Mouse (Mus musculus) testis, postnatal 10 days (tissue): ENCODE data around the gene Stk10.

Source experiments
- DNase-seq: peaks from one replicate; pipeline ENCODE4 v3.0.0; 2021; ENCODE audit warnings: low spot score

Stk10 gene

DNA sequence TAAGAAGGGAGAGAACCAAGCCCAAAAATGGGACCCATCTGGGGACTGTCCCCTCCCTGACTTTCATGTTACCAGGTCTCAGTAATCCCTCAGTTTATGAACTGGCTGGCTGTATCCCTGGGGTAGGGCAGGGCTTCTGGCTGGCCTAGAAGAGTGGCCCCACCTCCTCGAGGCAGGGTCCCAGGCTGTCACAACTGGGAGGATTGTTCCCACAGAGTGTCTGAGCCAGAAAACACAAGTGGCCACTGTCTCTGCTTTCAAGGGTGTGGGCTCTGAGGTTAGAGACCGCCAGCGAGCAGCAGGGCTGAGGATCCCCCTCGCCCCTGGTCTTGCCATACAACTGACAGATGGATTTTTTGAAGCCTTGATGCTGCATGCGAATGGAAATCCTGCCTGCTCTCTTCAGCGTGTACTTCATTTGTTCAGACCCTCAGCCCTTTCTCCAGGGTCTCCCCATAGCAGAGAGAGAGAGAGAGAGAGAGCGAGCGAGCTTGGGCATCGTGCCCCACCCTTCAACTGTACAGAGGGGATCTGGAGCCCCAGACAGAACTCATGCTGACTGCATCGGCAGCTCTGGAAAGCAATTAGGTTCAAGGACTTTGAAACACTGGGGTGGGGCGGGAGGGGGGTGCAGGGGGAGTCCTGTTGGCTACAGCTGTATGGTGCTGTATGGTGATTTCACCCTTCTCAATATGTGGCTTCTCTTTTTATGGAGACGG is 18.6 kb downstream of the Stk10 start:
- DNase-seq = no peak

DNA sequence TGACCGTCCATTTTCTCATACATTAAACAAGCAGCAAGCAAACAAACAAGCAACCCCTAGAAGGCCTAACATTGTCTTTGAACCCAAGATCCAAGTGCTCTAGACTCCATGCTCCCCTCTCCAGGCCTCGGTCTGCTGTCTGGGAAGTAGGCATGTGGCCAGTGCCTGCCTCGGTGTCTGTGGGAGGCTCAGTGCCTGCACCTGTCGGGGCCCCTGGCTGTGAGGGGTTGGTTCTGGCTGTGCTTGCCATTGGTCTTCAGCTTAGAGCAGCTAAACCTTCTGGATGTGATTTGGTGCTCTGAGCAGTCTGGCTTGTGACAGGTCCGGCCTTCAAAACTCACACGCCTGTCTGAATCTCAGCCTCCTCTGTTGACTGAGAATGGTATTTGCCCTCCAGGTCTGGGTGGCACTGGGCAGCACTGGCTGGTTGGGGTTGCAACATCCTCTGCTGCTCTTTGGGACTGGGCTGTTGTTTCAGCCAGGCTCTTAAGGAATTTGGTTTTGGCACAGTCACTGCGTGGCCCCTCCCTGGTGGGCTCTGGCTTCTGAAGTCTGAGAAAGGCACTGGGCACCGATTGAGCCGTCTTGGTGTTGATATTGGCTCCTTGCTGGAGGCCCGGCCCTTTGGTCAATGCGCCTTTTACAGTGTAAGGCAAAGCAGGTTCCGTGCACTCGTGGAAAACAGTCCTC is 19.4 kb downstream of the Stk10 start:
- no peak for DNase-seq

DNA sequence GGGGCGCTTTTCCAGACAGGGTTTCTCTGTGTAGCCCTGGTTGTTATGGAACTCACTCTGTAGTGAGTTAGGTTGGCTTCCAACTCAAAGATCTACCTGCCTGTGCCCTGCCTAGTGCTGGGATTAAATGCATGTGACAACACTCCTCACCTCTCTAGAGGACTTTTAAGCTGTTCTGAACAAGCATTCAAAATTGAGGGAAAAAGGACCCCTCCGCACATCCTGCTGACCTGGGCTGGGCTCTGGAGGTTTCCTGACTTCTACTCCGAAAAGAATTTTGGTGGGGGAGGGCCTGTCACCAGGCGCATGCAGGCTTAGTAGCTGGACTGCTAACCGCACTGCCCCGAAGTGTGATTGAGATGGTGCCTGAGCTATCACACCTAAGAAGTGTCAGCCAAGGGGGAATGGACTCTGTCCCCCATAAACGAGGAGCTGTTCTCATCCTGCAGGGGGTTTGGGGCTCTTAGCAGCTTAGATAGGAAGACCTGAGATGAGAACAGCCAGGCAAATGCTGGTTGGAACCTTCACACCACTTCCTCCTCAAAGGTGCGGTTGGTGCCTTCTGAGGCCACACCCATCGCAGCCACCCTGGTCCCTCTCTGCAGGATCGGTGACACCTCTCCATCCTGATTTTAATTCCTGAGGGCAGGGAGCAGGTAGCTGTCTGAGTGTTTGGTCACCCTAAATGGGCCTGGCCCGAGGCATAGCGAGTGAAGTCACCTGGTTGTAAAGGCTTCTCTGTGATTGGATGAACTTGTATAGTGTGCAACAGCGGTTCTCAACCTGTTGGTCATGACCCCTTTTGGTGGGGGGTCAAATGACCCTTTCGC is 20.4 kb downstream of the Stk10 start:
- DNase-seq = no peak

DNA sequence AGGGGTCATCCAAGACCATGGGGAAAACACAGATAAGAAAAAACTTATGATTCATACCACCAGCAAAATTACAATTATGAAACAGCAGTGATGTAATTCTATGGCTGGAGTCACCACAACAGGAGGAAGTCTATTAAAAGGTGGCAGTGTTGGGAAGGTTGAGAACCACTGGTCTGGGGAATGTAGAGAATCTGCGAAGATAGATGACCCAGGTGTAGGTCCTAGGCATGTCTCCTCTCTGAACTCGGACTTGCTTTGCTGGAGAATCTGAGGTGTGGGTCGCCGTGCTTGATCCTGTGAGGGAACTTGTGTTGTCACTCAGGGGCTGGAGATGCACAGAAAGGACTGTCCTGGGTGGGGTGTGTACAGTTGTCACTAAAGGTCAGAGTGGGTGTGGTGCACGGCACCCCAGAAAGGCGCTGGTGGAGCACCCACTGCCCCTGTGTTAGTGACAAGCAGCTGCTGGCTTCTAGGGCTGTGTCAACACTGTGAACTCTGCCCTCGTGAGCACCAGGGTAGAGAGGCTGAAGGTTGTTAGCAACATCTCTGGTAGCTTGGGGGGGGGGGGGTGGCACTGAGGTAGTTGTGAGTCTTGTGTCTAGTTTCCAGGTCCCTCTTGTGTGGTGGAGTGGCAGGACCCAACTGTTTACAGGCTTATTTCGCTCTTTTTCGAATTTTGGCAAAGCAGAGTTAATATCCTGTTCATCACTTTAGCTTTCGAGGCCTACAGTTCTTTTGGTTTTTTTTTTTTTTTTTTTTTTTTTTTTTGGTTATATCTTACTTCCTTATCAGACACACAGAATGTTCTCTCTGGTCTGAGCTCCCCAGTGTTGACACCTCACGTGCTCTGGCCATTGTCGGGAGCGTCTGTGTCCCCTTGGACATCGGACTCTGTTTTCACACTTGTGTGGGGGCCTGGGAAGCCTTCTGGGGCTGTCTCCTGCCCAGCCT is 21.3 kb downstream of the Stk10 start:
- DNase-seq = no peak

DNA sequence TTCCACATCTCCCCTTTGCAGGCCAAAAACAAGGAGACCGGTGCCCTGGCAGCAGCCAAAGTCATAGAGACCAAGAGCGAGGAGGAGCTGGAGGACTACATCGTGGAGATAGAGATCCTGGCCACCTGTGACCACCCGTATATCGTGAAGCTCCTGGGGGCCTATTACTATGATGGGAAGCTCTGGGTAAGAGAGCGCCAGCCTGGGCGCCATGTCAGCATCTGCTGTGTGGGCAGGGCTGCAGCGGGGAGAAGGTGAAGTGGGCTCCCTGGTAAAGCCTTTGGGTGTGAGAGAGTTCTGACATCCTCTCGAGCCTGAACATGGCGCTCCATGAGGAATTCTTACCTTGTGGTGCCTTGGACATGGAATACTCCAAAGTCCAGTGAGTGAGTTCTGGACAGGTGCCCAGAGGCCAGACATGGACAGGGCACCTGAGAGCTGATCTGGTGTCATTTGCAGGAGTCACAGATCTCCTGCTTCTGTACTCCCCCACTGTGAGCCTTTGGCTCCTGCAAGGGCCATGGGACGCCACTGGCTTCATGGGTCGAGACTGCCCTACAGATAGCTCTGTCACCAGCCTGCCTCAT is 22.1 kb downstream of the Stk10 start:
- DNase-seq = no peak

DNA sequence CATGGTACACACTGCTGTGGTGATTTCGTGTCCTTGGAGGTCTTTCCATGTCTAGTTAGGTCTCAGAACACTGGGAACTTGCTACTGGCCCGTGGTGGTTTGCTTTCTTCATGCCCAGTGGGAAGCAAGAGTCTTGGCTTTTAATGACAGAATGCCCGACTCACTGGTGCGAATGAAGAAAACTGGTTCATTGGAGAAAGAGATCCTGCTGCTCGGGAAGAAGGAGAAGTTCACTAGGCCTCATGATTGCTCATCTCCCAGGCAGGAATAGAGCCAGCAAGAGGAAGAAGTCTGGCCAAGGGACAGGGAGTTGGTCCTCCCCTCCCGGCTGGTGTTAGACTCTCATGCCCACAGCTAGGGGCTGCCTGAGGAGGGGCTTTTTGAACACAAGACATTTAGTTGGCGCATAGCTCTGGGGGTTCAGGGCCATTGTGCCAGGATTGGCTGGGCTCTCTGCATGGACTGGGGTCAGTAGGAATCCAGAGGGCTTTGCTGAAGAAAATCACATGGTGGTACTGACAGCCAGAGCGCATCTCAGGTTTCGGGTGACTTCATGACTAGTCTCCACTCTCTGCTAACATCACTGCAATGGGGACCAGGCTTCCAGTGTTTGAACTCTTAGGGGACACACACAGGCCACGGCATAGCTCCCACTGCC is 23.4 kb downstream of the Stk10 start:
- DNase-seq = no peak

DNA sequence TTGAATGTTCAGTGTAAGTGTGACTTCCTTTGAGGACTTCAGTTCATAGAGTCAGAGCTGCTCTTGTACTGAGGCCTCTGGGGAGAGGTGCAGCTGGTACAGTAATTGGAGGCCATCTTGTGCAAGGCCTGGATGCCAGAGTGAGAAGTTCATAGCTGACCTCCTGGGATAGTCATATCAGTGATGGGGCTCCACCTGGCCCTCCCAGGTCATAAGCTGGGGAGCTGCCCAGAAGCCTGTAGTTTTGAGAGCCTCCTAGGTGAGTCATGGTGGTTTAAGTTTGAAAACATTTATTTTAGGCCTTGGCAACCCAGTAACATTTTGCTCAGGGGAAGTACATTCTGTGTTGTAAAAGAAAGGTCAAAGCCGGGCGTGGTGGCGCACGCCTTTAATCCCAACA is 24.9 kb downstream of the Stk10 start:
- DNase-seq = no peak

DNA sequence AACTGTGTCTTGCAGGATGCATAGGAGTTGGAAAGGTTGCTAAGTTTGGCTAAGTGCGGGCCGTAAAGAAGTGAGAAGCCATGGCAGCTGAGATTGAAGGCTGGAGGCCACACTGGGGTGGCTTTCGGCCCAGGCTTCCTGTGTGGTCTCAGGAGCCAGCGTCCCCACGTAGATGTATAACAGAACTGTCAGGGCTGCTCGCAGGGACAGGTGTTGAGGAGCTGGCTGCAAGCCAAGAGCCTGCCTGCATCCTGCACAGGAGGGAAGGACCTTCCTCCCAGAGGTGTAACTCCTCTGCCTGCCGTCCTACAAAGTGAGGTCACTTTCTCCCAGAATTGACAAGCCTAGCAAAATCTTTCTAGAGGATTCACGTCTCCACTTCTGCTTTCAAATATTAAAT is 25.6 kb downstream of the Stk10 start:
- no peak for DNase-seq

DNA sequence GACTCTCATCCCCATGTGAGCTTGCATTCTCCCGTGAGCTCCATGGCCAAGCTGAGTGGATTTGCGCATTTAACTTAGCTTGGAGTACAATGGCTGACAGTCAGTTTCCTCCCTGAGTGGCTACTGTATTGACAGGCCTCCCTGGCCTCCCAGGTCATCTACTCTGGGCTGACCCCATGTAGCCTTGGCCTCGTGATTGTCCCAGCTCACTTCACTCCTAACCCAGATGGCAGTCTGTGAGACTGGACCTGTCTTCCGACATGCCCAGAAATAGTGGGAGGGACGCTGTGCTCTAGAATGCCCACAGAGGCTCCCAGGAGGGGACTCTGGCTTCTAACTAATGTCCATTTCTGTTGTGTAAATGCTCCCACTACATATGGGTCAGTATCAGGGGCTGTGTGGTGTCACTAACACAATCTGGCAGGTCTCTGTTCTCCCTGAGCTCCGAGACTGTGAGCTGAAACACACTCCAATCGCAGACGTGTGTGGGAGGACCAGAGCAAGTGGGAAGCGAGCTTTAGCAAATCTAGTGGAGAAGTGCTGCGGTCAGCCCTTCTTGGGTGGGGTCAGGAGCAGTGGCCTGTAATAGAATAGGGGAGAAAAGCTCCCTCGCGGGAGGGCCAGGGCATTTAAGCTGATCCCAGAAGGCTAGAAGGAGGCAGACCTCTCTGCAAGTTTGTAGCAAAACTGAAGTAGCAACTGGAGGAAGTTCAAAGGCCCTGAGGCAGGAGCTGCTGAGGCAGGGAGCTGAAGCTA is 27.1 kb downstream of the Stk10 start:
- no peak for DNase-seq

DNA sequence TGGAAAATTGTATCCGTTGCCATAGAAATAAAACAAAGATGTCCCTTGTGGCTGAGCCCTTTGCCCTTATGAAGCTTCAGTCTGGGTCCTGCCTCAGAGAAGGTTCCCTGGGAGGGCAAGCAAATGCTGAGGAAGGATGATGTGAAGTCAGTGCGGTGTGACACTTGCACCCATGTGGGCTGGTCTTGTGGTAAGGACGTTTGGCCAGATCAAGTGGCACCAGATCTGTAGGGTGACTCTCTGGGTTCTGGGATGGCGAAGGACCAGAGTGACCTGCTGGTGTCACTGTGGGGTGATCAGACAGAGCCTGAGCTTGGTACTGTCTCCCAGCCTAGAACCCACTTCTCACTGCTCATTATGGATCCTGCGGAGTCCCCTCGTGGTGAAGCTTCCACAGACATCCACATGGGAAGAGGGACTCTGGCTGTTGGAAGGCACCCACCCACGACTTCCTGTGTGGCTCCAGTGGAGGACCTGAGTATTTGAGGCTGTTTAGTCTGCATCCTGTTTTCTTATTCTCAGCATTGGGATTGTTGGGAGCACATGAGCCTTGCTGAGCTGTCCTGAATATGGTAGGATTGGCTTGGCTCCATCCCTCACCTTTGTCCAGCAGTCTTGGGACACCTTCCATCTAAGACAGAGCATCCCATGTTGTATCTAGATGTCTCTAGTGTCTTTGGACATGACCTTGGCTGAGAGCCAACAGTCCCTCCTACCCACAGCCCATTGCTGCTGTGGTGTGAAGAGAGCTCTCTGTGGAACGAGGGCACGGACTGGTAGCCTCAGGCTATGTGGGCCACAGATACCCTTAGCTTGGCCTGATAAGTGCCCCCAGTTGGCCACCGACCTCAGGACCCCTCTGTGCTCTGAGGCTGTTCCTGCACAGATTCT is 28.6 kb downstream of the Stk10 start:
- DNase-seq = no peak

DNA sequence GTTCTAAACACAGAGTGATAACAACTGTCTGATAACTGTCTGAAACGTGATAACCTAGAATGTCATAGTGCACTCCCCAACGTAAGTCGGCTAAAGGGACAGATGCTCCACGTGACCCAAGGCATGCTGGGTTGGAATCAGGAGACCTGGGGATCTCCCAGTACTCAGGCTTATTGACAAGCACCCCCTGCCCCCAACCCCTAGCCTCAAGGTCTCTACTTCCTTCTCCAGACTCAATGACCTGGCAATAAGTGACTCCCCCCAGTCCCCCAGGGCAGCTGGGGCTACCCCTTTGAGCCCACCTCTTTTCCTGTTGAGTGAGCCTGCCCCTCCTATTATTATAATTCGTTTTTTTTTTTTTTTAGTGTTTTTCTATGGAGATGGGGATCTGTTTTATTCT is 29.6 kb downstream of the Stk10 start:
- DNase-seq = no peak

DNA sequence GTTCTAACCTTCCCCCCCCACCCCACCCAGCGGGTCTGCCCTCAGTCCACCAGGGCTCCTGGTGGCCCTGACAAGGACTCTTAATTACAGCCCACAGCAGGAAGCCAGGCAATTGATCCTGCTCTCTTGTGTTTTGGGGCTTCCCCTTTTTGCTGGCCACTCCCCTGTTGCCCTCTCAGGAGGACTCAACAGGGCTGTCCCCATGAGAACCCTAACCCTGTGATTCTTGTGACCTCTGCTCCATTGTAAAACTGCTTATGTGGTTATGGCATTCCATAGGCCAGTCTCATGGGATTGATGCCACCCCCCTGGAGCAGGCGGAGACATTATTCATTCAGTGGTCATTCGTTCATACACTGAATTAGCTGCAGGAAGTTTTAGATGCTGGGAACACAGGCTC is 30.6 kb downstream of the Stk10 start:
- DNase-seq = no peak

DNA sequence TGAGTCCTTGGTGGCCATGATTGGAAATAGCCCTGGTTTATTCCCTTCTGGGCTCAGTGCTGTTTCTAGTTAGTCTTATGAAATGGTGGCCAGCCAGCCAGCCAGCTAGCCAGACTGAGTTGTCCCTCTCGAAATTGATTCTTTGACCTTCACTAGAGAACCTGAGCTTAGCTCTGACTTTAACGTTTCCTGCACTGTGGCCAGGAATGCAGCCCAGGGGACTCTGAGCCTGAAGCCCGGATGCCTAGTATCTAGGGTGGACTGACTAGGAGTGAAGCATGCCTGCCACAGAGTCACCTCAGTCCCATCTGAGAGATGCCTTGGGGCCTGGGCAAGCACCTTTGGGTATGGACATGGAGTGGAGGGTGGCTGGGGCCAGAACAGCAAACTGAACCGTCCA is 31.5 kb downstream of the Stk10 start:
- no peak for DNase-seq

DNA sequence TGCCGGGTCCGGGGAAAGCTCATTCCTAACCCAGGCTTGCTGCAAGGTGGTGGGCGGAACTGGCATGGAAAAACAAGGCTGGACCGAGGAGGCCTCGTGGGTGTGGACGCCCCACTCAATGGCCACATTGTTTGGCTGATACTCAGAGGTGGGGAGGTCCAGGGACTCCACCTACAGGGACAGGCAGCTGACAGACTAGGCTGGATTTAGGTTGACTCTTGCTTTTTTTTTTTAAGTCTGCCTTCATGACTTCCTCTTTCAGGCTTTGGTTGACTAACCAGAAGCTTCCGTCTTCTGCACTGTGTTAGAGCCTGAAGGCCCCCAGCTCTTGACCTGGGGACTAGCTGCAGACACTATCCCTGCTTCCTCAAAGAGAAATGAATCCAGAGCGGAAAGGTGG is 32.0 kb downstream of the Stk10 start:
- no peak for DNase-seq

DNA sequence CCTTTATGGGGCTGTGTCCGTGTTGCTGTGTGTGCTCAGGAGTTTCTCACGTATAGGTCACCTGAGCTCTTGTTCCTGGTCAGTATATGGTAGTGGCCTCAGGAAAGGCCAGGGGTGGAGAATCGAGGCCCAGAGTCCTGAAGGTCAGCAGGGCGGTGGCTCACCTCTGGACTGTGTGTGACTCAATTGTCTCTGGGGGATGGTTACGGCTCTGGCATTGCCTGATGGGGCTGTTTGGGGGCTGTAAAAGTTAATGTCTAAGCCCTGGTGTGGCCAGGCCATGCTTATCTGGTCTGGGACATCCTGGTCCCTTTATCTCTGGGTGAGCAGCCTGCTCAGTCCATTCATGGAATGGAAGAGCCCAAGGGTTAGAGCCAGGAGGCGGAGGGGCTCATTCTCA is 33.1 kb downstream of the Stk10 start:
- DNase-seq = no peak

DNA sequence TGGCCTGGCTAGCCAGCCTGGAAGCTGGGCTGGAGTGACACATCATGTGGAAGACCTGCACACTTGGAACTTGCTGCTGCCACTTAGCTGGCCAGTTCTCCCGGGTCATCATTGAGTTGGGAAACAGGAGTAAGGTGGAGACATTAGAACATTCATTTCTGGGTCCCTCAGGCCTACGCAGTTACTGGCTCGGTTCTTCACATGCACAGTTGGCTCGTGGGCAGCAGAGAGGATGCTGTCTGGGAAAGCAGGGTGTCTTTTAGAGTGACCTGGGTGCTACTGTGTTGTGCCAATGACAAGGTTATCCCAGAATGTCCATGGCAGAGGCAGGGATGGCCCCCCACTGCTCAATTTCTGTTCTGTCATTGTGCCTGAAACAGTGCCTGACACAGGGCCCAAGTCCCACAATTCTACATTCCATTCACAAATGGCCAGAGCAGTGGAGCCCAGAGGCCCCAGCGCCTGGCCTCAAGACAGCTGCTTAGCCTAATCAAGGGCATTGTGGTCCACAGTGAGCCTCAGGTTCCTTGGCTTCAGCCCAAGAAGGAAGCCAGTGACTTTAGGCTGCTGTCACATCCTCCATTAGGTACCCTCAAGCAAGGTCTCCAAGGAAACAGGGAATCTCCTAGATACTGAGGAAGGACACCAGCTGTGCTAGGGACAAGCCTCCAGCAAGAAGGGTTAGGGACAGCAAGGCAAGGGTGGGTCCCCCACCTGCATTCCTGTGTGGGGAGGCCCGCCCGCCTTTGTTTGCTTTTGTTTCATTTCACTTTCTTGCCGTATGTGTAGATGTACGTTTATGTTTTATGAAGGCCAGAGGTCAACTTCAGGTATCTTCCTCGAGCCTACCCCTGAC is 34.1 kb downstream of the Stk10 start:
- DNase-seq = no peak

DNA sequence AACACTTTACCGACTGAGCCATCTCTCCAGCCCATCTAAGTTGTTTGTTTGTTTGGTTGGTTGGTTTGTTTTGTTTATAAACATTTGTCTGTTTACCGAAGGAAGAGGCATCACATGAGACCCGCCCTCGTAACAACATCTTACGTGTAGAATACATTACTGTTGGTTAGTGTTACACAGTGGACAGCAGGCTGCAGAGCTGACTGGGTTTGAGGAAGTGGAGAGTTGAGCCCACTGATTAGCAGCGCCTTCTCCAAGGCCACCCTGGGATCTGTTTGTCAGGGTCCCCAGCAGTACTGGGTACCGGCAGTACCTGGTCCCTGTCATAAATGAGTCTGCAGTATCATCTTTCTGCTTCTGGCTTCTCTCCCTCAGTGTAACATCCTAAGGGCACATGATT is 35.0 kb downstream of the Stk10 start:
- DNase-seq = no peak

DNA sequence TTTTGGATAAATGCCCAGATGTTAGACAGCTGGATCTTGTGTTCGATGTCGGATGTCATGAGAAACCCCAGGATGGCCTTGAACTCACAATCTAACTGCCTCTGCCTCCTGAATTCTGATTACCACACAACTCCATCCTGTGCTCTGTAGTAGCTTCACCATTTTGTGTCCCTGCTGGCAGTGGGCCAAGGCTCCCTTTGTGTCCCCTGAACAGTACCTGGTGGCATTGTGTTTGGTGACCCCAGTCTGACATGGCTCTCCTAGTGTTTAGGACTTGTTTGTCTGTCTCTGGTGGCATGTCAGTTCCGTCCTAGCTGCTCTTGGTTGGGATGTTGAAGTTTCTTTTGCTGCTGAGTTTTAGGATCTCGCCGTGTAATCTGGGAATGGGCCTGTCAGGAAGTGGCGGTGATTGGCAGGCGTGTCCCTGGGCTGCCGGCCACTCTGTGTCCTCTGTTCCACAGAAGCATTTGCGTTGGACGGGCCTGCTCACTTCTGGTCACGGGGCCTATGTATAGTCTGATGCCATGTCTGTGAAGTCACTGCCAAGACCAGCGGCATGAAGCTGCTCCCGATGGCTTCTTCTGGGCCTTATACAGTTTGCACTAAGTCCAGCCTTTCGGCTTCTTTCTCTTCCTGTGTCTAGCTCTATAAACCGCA is 35.7 kb downstream of the Stk10 start:
- DNase-seq = no peak
